Mouse (Mus musculus) left cerebral cortex, adult 8-10 months (tissue): ENCODE results near the gene Zfp729b. TPM values are rescaled to one million over a fixed set of nuclear protein-coding genes. Genes with fewer than 3 reads are reported as not detected.

Experiments
- DNase-seq, 2 experiments: peaks; one replicate each; pipeline ENCODE4 v3.0.0; 2022; ENCODE audit warnings: low spot score in 2 of 2
- total RNA-seq, 4 experiments: library from RNA; stranded (reverse); gene quantifications; 2 replicates each; pipeline ENCODE4 v1.2.4; 2022

The Zfp729b gene
- 10 to 100 TPM in 1 of 4 experiments, 1 to 10 TPM in 3; 8.1 to 10.6 (median 8.9) TPM for total RNA-seq

GRCm38 (mm10) chr13:67609066-67609876, at the start of gene Zfp729b:
Zfp729b (minus strand) TSS chr13:67609707.
- peak; percentile 79 to 87 for DNase-seq

- DNase-seq: no peak
Measured at GRCm38 (mm10) chr13:67652496-67652895, 43.0 kb upstream of the Zfp729b start.

- peak; percentile 68 to 84 for DNase-seq
Measured at GRCm38 (mm10) chr13:67637294-67638007, 27.9 kb upstream of the Zfp729b start, which contains the start of the genes Gm49345 and Zfp729a. Gm49345 (minus strand) TSS chr13:67637769. Zfp729a (minus strand) TSS chr13:67637791.

GRCm38 (mm10) chr13:67610108-67610507, 601 bp upstream of the Zfp729b start:
- DNase-seq: no peak

GRCm38 (mm10) chr13:67572591-67573189, 36.8 kb downstream of the Zfp729b start:
- DNase-seq: no peak

GRCm38 (mm10) chr13:67553730-67554129, 55.8 kb downstream of the Zfp729b start, which contains the start of gene Zfp748:
Zfp748 (minus strand) TSS chr13:67553830.
- no peak for DNase-seq

GRCm38 (mm10) chr13:67552505-67553346, 56.8 kb downstream of the Zfp729b start:
- peak; percentile 81 to 84 for DNase-seq

GRCm38 (mm10) chr13:67545941-67546340, 63.6 kb downstream of the Zfp729b start:
- DNase-seq: no peak

Other genes with a start within 250 kb of the Zfp729b start
- 1 to 10 TPM in 3 of 4 experiments, not detected in 1; 1.6 to 2.3 (median 1.8) TPM for gene Gm28044, start 249.2 kb downstream of the Zfp729b start, total RNA-seq
- gene Zfp953, start 249.1 kb downstream of the Zfp729b start, total RNA-seq: 1 to 10 TPM in 3 of 4 experiments, under 1 TPM in 1; 0.98 to 1.5 (median 1.2) TPM
- under 1 TPM in 1 of 4 experiments, not detected in 3; 0.70 TPM for gene Gm28041, start 234.0 kb downstream of the Zfp729b start, total RNA-seq
- gene Zfp456, start 233.9 kb downstream of the Zfp729b start, total RNA-seq: 1 to 10 TPM in 2 of 4 experiments, under 1 TPM in 2; 0.77 to 1.2 (median 0.92) TPM
- 1 to 10 TPM; 1.8 to 4.4 (median 3.7) TPM for gene Zfp429, start 209.9 kb downstream of the Zfp729b start, total RNA-seq
- gene Zfp459, start 188.3 kb downstream of the Zfp729b start, total RNA-seq: 1 to 10 TPM; 2.5 to 8.2 (median 4.0) TPM
- gene Zfp874a, start 158.1 kb downstream of the Zfp729b start, total RNA-seq: 10 to 100 TPM; 11.8 to 15.0 (median 14.3) TPM
- 10 to 100 TPM; 15.7 to 20.1 (median 17.9) TPM for gene Zfp874b, start 125.4 kb downstream of the Zfp729b start, total RNA-seq
- 10 to 100 TPM in 1 of 4 experiments, 1 to 10 TPM in 3; 6.6 to 11.3 (median 8.4) TPM for gene Zfp58, start 109.2 kb downstream of the Zfp729b start, total RNA-seq
- gene Gm26965, start 83.6 kb downstream of the Zfp729b start, total RNA-seq: 1 to 10 TPM in 1 of 4 experiments, under 1 TPM in 1, not detected in 2; 0.83 to 1.3 TPM
- 10 to 100 TPM; 21.2 to 24.7 (median 21.6) TPM for gene Zfp87, start 83.5 kb downstream of the Zfp729b start, total RNA-seq
- 10 to 100 TPM in 2 of 4 experiments, 1 to 10 TPM in 2; 9.5 to 12.2 (median 10.8) TPM for gene Zfp748, start 55.9 kb downstream of the Zfp729b start, total RNA-seq
- gene Gm49345, start 28.1 kb upstream of the Zfp729b start, total RNA-seq: 1 to 10 TPM in 2 of 4 experiments, under 1 TPM in 2; 0.89 to 3.2 (median 1.7) TPM
- gene Zfp729a, start 28.1 kb upstream of the Zfp729b start, total RNA-seq: 10 to 100 TPM in 3 of 4 experiments, 1 to 10 TPM in 1; 7.8 to 13.7 (median 10.4) TPM
- 10 to 100 TPM; 21.5 to 29.8 (median 22.6) TPM for gene Zfp738, start 77.4 kb upstream of the Zfp729b start, total RNA-seq
- gene Zfp65, start 119.5 kb upstream of the Zfp729b start, total RNA-seq: 10 to 100 TPM; 13.1 to 14.0 (median 13.6) TPM
- gene Zfp85, start 145.5 kb upstream of the Zfp729b start, total RNA-seq: 10 to 100 TPM in 1 of 4 experiments, 1 to 10 TPM in 3; 6.6 to 10.2 (median 6.6) TPM
- gene Zfp493, start 170.0 kb upstream of the Zfp729b start, total RNA-seq: 1 to 10 TPM; 3.4 to 6.4 (median 5.6) TPM
- gene Zfp273, start 204.0 kb upstream of the Zfp729b start, total RNA-seq: 10 to 100 TPM in 1 of 4 experiments, 1 to 10 TPM in 3; 5.7 to 10.3 (median 7.9) TPM
- gene Gm10037, start 221.4 kb upstream of the Zfp729b start, total RNA-seq: 10 to 100 TPM in 1 of 4 experiments, 1 to 10 TPM in 3; 7.7 to 10.7 (median 9.4) TPM